Mouse (Mus musculus): ENCODE results near the gene Golm1.

- no peak for TF ChIP-seq POLR2A (IDR thresholded peaks at IDR 0.05; ENCODE audit: insufficient read depth, low read depth, low read length)
- TF ChIP-seq CTCF (IDR thresholded peaks at IDR 0.05; ENCODE audit: insufficient read depth, low read depth, low read length), result no peak
These were observed 1.4 kb downstream of the Golm1 start for GRCm38 (mm10) chr13:59674215-59674614.

All from olfactory bulb, adult 2 months (tissue).